Mouse (Mus musculus) intestine, embryonic 14.5 days (tissue): Measurements from ENCODE around the gene Ckm. TPM values are rescaled to one million over a fixed set of nuclear protein-coding genes. Genes with fewer than 3 reads are reported as not detected.
A peak's percentile ranks its signal among the peaks of the same experiment; 100 is the strongest.

Experiments
- ATAC-seq: fragments of 200-750 bp; cut with Nextera tagmentation; replicated peaks from 2 replicates; pipeline ENCODE4 v1.8.0; 2017; ENCODE audit warnings: low read depth, moderate number of reproducible peaks, moderate TSS enrichment, moderate library complexity; ENCODE audit not compliant: low FRiP score, low TSS enrichment
- DNase-seq: peaks from one replicate; pipeline ENCODE4 v3.0.0-alpha.2; 2018; ENCODE audit warnings: low spot score
- H3K27ac ChIP-seq: fragments of 300-500 bp; sonication (generic); 2 replicates; pipeline ENCODE4 v1.5.1; 2014; ENCODE audit warnings: low read depth, mild to moderate bottlenecking, control low read depth
- H3K27me3 ChIP-seq: fragments of 300-500 bp; sonication (generic); replicated peaks from 2 replicates; pipeline ENCODE4 v1.6.1; 2014; ENCODE audit warnings: low read length, control low read depth; ENCODE audit not compliant: control insufficient read depth, insufficient read depth
- H3K36me3 ChIP-seq: fragments of 300-500 bp; sonication (generic); 2 replicates; pipeline ENCODE4 v1.6.1; 2014; ENCODE audit warnings: low read length, control low read depth; ENCODE audit not compliant: control insufficient read depth, insufficient read depth
- H3K4me1 ChIP-seq: fragments of 300-500 bp; sonication (generic); replicated peaks from 2 replicates; pipeline ENCODE4 v1.6.1; 2014; ENCODE audit warnings: low read length, control low read depth, mixed read lengths; ENCODE audit not compliant: control insufficient read depth, insufficient read depth
- H3K4me2 ChIP-seq: fragments of 300-500 bp; sonication (generic); 2 replicates; pipeline ENCODE4 v1.6.1; 2014; ENCODE audit warnings: low read length
- H3K4me3 ChIP-seq: fragments of 300-500 bp; sonication (generic); 2 replicates; pipeline ENCODE4 v1.5.1; 2014; ENCODE audit warnings: low read depth, low read length, control low read depth, mixed read lengths
- H3K9ac ChIP-seq: fragments of 300-500 bp; sonication (generic); 2 replicates; pipeline ENCODE4 v1.6.1; 2014; ENCODE audit warnings: mild to moderate bottlenecking, low read length
- H3K9me3 ChIP-seq: fragments of 300-500 bp; sonication (generic); 2 replicates; pipeline ENCODE4 v1.6.1; 2016; ENCODE audit warnings: low read length, control low read depth; ENCODE audit not compliant: control insufficient read depth
- WGBS: fragments of 180-500 bp; shearing (Covaris S2); extraction: QIAGEN DNeasy Blood & Tissue Kit; methylation state at CpG from one replicate; pipeline ENCODE4 v1.1.7; 2014; 5-methylcytosine and 5-hydroxymethylcytosine counted together
- polyA plus RNA-seq: library from polyadenylated mRNA; unstranded; fragments of >200 nt; fragmentation: Nextera tagmentation; extraction: Ambion mirVana; gene quantifications from 2 replicates; pipeline ENCODE4 v1.2.1, GENCODE M21; 2014

The Ckm gene
- polyA plus RNA-seq, 1 experiment from 2014 or later = 1.1 TPM

DNA sequence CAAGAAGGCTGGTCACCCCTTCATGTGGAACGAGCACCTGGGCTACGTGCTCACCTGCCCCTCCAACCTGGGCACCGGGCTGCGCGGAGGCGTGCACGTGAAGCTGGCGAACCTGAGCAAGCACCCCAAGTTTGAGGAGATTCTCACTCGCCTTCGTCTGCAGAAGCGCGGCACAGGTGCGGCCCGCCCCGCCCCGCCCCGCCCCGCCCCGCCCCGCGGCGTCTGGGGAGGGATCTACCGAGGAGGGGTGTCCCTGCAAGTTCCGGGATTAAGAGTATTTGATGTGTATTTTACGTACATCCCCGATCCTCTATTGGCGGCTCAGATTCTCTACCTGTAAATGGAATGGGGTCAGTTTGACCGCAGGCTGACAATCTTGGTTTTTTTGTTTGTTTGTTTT lies 15.5 kb downstream of the Ckm start:
- no peak overlapping the region for H3K27ac ChIP-seq
- H3K4me1 ChIP-seq = no peaks in the 10 kb centered on the region; the same call in 1 of the 2 replicates
- no peak for ATAC-seq
- peaks cover 40% of the 10 kb centered on the region for H3K27me3 ChIP-seq
- no peak overlapping the region for H3K9ac ChIP-seq
- no peak overlapping the region for H3K4me2 ChIP-seq
- WGBS = 5% methylated on average over 28 of the region's 28 CpGs
- peaks cover 6% of the 10 kb centered on the region for H3K36me3 ChIP-seq
- no peaks in the 10 kb centered on the region for H3K9me3 ChIP-seq
- no peak overlapping the region for H3K4me3 ChIP-seq
- DNase-seq = no peak

DNA sequence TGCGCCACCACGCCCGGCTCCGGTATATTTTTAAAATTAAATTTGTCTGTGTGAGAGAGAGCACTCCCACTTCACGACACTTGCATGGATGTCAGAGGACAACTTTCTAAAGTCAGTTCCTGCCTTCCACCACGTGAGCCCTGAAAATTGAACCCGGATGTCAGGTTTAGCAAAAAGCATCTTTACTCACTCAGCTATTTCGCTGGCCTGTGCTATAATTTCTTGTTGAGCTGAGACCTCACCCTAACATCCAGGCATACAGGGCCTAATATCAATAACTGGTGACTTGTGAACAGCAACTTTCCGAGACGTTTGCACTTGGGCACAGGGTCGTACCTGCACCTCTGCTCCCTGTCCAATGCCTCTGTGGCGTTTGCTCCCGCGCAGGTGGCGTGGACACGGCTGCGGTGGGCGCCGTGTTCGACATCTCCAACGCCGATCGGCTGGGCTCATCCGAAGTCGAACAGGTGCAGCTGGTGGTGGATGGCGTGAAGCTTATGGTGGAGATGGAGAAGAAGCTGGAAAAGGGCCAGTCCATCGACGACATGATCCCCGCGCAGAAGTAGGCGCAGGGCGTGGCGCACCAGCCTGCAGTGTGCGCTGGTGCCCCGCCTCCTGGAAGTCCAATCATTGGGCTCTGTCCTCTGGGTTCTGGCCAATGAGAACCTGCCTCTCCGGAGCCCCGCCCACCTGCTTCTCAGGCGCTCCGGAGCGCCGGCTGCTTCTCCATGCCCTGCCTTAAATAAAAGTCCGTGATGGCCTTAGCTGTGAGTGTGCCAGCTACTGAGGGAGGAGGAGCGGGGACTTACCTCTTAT lies 16.5 kb downstream of the Ckm start:
- Histone ChIP-seq H3K27ac (no peak overlapping the region), H3K27me3 (peaks cover 40% of the 10 kb centered on the region), H3K4me2 (peak overlapping the region; percentile 44), H3K36me3 (peaks cover 15% of the 10 kb centered on the region), H3K4me1 (no peaks in the 10 kb centered on the region; the same call in 1 of the 2 replicates), H3K9ac (no peak overlapping the region), H3K4me3 (peak overlapping the region; percentile 29), H3K9me3 (no peaks in the 10 kb centered on the region)
- ATAC-seq = peak; percentile 92
- WGBS = 11% methylated on average over 43 of the region's 43 CpGs
- DNase-seq = peak; percentile 83

DNA sequence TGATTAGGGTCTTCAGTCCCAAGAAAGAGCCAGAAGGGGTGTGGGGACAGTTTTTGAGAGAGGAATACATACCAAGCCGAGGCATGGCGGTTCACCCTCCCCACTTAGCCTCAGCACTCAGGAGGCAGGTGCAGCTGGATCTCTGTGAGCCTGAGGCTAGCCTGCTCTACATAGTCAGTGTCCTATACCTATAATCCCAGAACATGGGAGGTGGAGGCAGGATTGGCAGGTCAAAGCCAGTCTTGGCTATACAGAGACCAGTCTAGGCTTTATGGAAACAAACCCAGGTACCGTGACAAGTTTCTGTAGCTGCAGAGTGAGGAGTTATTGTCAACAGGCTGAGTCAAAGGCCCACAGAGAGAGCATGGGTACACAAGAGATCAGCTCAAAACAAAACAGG lies 18.5 kb downstream of the Ckm start:
- no peaks in the 10 kb centered on the region; the same call in 1 of the 2 replicates for H3K4me1 ChIP-seq
- ATAC-seq = no peak

DNA sequence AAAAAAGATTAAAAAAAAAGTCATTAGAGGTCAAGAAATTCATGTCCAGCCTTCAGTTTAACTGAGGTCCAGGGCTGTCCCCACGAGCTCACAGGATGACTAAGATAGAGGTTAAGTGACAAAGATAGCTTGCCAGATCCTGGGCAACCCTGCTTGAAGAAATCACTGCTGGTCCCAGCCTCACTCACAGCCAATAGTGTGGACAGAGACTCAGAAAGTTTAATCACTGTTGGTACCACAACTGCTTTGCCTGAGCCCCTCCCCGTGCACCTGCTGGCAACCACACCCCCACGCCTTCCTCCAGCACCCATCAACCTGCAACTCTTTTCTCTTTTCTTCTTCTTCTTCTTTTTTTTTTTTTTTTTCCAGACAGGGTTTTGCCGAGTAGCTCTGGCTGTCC lies 19.5 kb downstream of the Ckm start:
- ATAC-seq = no peak
- 64% methylated on average over 4 of the region's 4 CpGs for WGBS
- DNase-seq = no peak
- H3K9ac ChIP-seq = no peak overlapping the region
- peaks cover 45% of the 10 kb centered on the region for H3K36me3 ChIP-seq
- no peak overlapping the region for H3K4me2 ChIP-seq
- H3K9me3 ChIP-seq = no peaks in the 10 kb centered on the region
- H3K27me3 ChIP-seq = peaks cover 31% of the 10 kb centered on the region
- no peak overlapping the region for H3K27ac ChIP-seq
- H3K4me1 ChIP-seq = no peaks in the 10 kb centered on the region; the same call in 1 of the 2 replicates
- H3K4me3 ChIP-seq = no peak overlapping the region

More for the DNA sequence above, 18.5 kb downstream of the Ckm start:
- Histone ChIP-seq H3K4me3 (no peak overlapping the region), H3K9ac (no peak overlapping the region), H3K27me3 (peaks cover 40% of the 10 kb centered on the region), H3K36me3 (peaks cover 35% of the 10 kb centered on the region), H3K9me3 (no peaks in the 10 kb centered on the region), H3K27ac (no peak overlapping the region), H3K4me2 (no peak overlapping the region)
- 90% methylated on average over 3 of the region's 3 CpGs for WGBS
- DNase-seq = no peak

DNA sequence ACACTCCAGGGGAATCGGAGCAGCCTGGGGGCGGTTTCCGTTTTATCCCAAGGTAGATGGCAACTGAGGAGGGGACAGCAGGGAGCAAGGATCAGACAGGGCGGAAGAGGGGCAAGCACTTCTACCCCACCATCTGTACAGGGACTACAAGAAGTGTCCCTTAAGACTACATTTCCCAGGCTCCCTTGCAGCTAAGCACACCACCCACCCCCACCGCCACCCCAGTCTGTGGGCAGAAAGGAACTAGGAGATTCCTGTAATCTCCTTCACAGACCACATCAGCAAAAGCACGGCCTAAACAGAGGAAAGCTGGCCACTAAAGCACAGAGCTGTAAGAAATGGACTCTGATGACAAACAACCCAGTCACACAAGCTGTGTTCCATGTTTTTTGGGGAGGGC lies 21.8 kb downstream of the Ckm start:
- no peaks in the 10 kb centered on the region for H3K4me1 ChIP-seq
- H3K36me3 ChIP-seq = peaks cover 68% of the 10 kb centered on the region
- no peak overlapping the region for H3K4me3 ChIP-seq
- no peak for DNase-seq
- H3K4me2 ChIP-seq = no peak overlapping the region
- no peak overlapping the region for H3K27ac ChIP-seq
- peaks cover 9% of the 10 kb centered on the region for H3K27me3 ChIP-seq
- H3K9ac ChIP-seq = no peak overlapping the region
- no peak for ATAC-seq
- no peaks in the 10 kb centered on the region for H3K9me3 ChIP-seq
- WGBS = 81% methylated on average over 6 of the region's 6 CpGs

DNA sequence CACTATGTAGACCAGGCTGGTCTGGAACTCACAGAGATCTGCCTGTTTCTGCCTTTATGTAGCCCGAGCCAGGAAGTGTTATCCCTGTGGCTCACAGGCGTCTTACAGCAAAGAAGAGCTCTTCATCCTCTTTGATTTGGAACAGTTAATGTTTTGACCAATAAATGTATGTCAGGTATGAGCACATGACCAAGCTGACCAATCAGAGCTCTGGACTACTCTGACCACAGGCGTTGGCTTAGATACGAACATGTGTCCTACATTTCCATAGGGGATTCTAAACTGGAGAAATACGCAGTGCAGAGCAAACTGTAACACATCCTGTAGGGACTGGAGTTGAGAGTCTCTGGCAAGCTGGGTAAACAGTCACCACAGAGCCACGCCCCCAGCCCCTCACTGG lies 22.3 kb downstream of the Ckm start:
- H3K4me1 ChIP-seq = no peaks in the 10 kb centered on the region
- H3K36me3 ChIP-seq = peaks cover 74% of the 10 kb centered on the region
- ATAC-seq (no peak), DNase-seq (no peak)
- WGBS = 92% methylated on average over 6 of the region's 6 CpGs
- no peak overlapping the region for H3K27ac ChIP-seq
- no peak overlapping the region for H3K4me3 ChIP-seq
- peaks cover 4% of the 10 kb centered on the region; the same call in 1 of the 2 replicates for H3K27me3 ChIP-seq
- H3K9me3 ChIP-seq = no peaks in the 10 kb centered on the region
- no peak overlapping the region for H3K9ac ChIP-seq
- no peak overlapping the region for H3K4me2 ChIP-seq

DNA sequence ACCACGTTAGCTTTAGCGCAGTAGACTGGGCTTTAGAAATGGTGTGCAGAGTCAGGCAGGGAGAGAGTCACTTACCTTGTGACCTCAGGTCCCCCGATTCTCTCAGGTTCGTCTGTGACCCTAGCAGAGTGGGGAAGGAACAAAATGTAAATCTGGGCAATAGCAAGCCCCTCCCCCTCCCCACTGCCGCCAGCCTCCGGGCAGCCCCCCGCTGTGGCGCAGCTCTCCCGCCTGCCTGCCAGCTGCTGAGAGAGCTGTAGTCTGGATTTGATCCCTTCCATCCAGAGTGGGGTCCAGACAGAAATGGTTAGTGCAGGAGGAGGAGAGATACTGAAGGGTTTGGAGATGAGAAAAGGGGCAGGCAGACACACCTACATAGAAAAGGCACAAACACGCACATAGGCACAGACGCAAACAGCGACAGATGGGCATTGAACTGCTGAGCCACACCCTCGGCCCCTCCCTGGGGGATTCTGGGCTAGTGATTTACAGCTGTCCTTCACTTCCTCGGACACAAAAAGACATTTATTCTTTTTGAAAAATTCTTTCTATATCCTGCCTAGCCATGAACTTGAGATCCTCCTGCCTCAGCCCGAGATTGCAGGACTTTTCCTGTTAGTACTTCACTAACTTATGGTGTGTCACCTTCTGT lies 23.5 kb downstream of the Ckm start:
- H3K4me1 ChIP-seq = no peaks in the 10 kb centered on the region
- WGBS = 77% methylated on average over 15 of the region's 15 CpGs
- no peak overlapping the region for H3K4me3 ChIP-seq

DNA sequence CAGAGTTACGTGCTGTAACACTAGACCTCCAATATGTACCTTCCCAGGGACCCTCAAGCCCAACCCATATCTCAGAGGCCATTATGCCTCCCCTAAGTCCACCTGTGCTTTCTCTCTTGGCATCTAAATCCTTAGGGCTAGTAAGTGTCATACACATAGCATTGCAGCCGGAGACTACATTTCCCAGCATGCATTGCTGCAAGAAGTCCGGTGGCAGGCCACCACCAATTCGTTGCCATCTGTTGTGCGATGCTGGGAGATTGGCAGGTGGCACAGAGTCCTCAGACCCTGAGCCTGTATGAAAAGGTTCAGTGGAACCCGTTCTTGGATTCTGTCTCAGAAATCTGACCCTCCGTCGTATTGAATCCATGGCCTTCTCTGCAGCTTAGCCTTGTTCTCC lies 25.1 kb downstream of the Ckm start:
- Histone ChIP-seq H3K27ac (no peak overlapping the region), H3K36me3 (peaks cover 100% of the 10 kb centered on the region), H3K9ac (no peak overlapping the region), H3K4me1 (no peaks in the 10 kb centered on the region), H3K4me3 (no peak overlapping the region), H3K4me2 (no peak overlapping the region), H3K27me3 (no peaks in the 10 kb centered on the region), H3K9me3 (no peaks in the 10 kb centered on the region)
- no peak for DNase-seq
- ATAC-seq = no peak
- WGBS = 82% methylated on average over 8 of the region's 8 CpGs

More for the DNA sequence above, 23.5 kb downstream of the Ckm start:
- no peak for DNase-seq
- Histone ChIP-seq H3K27me3 (no peaks in the 10 kb centered on the region), H3K9me3 (no peaks in the 10 kb centered on the region), H3K27ac (no peak overlapping the region), H3K36me3 (peaks cover 86% of the 10 kb centered on the region), H3K9ac (no peak overlapping the region), H3K4me2 (no peak overlapping the region)
- no peak for ATAC-seq
